Mouse (Mus musculus) mesoderm, embryonic 11.5 days (tissue): ENCODE measurements around the gene Msantd2.

ENCODE experiments used
- DNase-seq: peaks from one replicate; pipeline ENCODE4 v3.0.0-alpha.2; 2012; ENCODE audit warnings: low read depth, low spot score

The Msantd2 gene

GRCm38 (mm10) chr9:37568605-37569214 lies 79.6 kb downstream of the Msantd2 start:
- DNase-seq = no peak

GRCm38 (mm10) chr9:37569231-37569835 lies 80.2 kb downstream of the Msantd2 start:
- DNase-seq = no peak

DNA sequence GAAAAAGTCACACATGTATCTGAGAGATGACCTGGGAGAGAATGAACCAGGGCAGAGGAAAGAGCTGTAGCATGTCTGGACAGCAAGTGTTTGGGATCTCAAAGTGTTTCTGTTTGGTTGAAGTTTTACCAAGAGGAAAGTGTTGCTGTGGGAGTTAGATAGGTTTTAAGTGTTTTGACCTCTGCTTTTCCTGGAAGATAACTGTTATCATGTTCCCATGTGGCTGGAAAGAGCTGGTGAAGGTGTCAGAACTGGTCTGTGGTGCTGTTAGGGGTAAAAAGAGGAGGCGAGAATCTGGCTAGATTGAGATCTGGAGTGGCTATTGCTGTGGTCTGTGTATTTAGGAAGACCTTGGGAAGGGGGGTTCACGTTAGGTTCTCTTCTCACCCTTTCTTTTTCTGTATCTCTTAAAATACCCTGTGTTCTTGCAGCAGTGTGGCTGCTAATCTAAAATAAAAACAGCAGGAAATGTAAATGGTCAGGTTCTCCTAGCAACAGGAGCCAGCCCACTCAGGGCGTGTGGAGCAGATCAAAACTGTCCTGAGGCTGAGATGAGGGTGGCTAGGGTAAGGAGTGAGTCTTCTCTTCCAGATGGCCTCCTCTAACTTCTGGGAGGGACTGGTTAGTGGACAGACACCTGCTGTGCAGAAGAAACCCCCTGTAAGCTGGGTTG lies 83.2 kb downstream of the Msantd2 start:
- no peak for DNase-seq
